Mouse (Mus musculus) thymus, postnatal 0 days (tissue): ENCODE measurements around the gene Tbxa2r. TPM values are rescaled to one million over a fixed set of nuclear protein-coding genes. Genes with fewer than 3 reads are reported as not detected.
A peak's percentile ranks its signal among the peaks of the same experiment; 100 is the strongest.

Experiments used
- DNase-seq: peaks from one replicate; pipeline ENCODE4 v3.0.0-alpha.2; 2015; ENCODE audit warnings: low spot score
- polyA plus RNA-seq: library from polyadenylated mRNA; unstranded; fragments of >200 nt; fragmentation: Nextera tagmentation; extraction: Ambion mirVana; gene quantifications from 2 replicates; pipeline ENCODE4 v1.2.1, GENCODE M21; 2015

The Tbxa2r gene
- polyA plus RNA-seq, 1 experiment from 2014 or later, result 103 TPM

DNA sequence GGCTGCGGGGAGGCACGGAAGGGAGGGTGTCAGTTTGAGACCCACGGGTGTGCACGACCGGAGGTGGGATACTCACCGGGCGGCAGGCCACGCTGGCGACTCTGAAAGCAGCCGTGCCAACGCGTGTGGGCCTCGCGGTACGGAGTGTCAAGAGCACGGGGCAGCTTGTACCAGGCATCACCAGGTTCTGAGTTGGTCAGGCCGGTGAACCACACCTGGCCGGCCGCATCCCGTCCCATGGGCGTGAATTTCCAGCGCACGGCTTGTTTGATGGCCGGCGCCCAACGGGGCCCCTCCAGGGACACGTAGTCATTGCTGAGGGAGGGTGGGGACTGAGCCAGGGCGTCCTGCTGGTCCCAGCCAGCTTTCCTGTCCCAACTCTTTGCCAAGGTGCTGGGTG, 36.1 kb downstream of the Tbxa2r start:
- no peak for DNase-seq

DNA sequence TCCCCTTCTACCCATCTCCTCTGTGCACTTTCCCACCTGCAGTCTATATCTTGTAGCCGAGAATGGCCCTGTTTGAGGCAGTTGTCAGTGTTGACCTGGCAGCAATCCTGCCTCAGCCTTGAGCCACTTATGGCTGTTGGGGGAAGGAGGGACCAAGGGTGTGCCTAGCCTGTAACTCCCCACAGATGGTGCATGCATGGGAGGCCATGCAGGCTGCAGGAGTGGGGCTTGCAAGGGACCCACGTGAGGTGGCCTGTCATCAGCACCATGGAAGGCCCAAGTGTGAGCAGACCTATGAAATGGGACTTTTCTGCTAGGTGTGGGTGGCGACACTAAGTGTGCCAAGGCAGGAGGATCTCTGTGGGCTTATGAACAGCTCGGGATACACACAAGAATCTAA, 36.5 kb downstream of the Tbxa2r start:
- no peak for DNase-seq

DNA sequence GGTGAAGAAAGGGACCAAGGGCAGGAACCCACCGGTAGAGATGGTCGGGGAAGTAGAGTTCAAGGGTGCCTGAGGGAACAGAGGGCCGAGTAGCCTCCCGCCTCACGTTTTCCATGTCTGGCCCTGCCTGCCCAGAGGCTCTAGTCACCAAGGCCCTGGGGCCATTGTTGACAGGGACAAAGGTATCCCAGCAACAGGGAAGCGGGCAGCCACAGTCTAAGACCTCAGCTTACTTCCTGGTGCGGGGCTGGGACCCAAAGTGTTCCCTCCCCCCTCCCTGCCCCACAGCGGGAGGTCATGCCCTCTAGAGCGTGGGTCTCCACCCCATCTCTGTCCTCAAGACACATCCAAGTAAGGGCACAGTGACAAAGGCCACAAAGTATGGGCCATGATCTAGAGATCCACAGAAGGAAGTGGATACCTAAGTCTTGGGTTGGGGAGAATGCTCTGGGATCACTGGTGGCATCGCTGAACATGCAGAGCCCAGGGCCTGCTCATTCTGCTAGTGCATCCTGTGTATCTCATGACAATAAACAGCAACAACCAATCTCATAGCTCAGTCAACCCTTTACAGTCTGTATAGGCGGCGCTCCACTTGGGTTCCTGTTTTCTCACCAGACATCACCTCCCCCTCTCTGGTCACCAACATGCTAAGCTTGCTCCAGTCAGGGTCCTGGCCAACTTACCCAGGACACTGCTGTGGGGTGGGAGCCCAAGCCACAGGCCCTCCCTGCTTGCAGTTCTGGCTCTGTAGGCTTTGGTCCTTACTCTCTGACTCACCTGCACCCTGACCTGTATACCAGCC, 37.3 kb downstream of the Tbxa2r start, which contains the start of gene 4930404N11Rik:
4930404N11Rik (minus strand) TSS at position 145 of the 805 bp plus-strand sequence.
- no peak for DNase-seq

DNA sequence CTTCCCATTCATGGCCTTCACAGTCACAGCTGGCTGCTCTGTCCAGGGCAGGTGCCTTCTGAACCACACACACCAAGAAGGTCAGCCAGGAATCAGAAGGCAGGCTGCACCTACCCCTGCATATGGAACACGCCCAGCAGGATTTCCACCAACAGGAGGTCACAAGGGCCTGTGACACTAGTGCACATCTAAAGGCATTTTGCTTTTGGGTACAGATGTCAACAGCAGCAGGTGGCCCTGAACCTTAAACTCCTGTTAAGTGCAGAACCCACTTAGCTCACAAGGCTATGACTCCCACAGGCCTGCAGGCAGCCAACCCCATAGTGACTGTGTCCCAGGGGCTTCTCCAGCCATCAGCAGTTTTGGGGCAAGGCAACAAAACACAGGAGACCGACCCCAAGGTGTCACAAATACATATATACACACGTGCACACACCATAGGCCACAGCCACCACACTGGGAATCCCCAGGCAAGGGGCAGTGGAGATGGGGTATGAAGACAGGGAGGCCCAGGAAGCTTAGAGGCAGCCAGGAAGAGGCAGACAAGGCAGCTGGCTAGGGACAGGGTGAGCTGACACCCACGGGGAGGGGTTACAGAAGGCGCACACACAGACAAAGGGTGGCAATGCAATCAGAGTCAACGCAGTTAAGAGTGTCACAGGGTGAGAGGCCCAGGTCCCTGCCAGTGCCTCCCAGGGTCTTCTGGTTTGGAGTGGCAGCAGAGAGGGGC, 38.1 kb downstream of the Tbxa2r start:
- DNase-seq, result no peak

DNA sequence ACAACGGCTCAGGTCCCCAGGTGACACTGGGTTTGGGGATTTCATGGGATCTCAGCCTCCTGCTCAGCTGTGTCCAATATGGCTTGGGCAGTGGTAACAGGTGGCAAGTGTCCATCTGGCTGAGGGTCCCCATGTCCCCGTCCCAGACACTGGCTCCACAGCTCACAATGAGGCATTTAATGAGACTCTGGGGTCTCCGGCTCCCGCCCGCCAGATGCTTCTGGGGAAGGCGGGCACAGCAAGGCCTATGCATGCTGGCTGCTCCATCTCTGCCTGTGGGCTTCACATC, 38.6 kb downstream of the Tbxa2r start:
- DNase-seq, result no peak

DNA sequence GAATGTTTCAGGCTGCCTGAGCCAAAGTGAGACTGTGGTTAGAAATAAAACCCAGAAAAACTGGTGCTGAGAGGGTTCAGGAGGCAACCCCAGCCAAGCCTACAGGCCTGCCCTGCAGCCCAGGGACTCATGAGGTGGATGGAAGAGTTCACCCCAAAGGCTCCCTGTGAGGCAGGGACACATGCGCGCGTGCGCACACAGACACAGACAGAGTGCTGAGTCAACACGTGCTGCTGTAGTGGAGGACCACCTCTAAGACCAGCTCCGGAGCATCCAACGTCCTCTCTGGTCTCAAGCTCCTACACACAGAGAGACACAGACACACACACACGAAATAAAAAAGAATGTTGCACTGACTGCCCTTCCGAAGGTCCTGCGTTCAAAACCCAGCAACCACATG, 46.8 kb downstream of the Tbxa2r start:
- DNase-seq, result no peak

DNA sequence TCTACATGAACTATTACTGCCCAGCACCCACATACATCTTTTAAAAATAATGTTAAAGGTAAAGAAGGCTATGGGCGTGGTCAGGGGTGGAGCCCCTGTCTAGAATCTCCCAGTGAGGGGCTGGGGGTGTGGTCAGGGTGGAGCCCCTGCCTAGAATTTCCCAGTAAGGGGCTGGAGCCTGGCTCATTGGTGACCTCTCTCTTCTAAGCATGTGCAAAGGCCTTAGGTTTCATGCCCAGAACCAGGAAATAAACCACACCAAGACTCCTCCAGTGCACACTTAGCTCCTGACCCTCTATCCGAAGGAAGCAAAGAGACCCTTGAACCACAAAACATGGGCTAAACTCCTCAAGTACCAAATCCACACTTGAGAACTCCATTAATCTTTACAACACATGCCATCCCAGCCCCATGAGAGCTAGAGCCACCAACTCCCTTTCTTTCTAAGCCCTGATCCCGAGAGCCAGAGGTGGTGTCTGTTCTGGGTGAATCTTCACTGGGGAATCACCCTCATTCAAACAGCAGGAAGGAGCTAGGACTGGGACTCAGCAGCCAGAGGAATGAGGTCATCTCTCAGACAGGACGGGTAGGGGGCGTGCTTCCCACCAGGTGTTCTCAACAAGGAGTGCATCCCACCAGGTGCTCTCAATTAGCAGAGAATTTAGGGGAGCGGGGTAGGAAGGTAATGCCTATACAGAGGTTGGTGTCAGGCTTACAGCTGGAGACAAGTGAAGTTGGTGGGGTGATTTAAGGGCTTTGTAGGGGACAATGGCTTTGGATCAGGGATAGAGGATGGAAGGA, 48.2 kb downstream of the Tbxa2r start:
- DNase-seq, result no peak

DNA sequence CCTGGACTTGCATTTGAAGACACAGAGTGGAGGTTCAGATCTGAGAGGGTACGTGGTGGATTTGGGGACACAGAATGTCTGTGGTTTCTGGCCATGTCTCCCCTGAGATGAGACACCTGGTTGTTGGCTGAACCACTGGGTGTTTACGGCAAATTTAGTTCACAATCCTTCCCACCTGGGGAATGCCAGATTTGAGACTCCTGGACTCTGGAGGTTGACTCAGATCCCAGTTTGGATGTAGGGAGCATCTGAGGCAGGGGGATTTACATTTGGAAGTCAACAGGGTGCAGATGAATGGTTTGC, 48.8 kb downstream of the Tbxa2r start:
- DNase-seq, result no peak

DNA sequence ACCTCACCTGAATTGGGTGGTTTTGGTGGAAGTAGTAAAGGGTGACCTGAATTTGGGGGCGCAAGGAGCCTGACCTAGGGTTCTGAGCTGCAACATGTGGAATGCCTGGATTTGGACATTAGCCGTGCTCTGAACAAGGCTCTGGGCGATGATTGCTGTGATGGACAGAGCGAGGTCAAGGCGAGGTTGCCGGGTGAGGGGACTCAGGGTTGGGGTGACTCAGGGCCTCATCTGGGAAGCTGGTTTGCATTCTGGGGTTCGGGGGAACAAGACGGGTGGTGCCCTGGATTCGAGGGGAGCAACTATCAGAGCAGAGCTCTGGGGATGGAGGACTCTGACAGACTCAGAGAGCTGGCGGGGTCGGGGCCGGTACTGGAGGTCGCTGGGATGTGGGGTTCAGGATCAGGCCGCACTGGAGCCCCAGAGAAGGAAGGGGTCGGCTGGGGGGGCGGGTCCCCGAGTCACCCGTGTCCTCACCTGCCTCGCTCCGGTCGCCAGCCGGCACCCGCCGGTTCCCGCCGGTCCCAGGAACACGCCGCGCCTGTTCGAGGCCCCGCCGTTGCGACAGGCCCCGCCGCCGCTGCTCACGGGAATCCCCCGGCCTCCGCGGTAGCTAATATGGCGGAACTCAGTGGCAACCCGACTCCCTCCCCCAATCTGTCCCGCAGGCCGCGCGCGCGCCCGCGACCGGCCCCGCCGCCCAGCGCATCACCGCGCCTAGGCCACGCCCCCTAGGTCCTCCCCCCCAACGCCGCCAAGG, 49.4 kb downstream of the Tbxa2r start, which contains the start of gene Fzr1:
Fzr1 (minus strand) TSS at position 724 of the 760 bp plus-strand sequence.
- no peak for DNase-seq

DNA sequence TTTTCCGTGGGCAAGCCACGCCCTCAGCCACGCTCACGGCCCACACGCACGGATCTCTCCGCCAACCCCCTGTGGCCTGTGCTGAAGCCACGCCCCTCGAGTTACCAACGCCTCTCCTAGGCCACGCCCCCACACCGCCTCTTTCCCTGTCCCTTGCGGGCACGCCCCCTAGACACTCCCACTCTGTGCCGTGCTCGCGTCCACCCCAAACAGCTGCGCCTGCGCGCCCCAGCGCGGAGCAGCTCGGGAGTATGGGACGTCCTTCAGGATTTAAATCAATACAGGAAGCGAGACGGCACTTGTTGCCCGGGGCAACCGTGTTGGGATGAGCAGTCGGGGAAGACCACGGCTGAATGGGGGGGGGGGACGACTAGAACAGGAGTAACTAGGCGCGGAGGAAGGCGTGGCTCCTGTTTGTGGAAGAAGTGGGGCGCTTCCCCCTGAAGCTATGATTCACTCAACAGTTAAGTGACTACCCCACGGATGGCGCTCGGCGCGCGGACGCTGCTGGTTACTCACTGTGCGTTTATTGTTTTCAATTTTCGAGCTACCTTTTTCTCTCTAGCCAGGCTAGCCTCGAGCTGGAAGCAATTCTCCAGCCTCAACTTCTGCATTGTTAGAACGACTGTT, 50.1 kb downstream of the Tbxa2r start:
- peak; percentile 100 for DNase-seq

DNA sequence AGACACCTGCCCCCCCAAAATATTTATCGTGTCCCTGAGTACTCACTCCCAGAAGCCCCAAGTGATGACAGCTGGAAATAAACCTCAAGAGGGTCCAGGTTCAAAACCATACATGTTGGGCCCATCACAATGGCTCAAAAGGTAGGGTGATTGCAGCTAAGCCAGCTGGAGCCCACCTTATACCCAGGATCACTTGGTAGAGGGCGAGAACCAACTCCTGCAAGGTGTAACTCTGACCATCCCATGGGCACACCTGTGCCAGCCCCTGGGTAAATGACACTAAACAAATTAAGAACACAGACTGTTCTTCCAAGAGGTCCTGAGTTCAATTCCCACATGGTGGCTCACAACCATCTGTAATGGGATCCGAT, 50.6 kb downstream of the Tbxa2r start:
- DNase-seq, result no peak

DNA sequence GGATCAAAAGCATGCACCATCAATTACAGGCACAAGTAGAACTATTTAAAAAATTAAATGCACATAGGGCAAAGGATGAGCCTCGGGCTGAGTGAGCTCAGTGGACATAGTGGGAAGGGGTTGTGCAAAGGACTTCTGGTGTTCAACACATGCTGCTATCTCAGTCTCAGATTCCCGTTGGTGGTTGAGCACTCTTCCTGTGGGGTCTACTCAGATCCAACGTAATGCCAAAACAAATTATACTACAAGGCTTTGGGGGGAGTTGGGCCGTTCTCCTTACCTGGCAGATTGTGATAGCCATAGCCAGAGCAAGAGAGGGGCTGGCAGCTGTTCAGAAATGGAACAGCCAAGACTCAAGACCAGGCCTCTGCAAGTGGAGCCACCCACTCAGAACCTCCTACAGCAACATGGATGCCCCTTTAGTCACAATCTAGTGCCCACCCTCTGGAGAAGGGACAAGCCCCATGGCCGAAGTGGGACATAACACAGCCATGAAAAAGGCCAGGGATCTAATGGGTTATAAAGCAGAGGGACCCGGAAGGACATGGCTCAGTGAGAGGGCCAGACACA, 51.4 kb downstream of the Tbxa2r start:
- no peak for DNase-seq

DNA sequence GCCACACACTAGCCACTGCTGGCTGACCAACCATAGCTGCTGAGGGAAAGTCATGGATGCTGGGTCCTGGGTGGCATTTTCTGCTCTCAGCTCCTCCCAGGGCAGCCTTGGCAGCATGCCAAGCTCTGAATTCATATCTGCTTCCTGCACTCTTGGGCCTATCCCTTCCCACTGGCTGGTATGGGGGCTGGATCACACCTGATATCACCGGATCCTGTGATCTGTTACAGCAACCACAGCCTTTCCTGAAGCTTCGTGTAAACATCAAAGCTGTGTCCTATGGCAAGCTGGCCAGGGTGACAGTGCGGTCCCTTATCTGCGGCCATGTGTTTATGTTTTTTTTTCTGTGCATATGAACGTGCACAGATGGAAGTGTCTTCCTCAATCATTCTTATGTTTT, 53.5 kb downstream of the Tbxa2r start:
- DNase-seq, result no peak

DNA sequence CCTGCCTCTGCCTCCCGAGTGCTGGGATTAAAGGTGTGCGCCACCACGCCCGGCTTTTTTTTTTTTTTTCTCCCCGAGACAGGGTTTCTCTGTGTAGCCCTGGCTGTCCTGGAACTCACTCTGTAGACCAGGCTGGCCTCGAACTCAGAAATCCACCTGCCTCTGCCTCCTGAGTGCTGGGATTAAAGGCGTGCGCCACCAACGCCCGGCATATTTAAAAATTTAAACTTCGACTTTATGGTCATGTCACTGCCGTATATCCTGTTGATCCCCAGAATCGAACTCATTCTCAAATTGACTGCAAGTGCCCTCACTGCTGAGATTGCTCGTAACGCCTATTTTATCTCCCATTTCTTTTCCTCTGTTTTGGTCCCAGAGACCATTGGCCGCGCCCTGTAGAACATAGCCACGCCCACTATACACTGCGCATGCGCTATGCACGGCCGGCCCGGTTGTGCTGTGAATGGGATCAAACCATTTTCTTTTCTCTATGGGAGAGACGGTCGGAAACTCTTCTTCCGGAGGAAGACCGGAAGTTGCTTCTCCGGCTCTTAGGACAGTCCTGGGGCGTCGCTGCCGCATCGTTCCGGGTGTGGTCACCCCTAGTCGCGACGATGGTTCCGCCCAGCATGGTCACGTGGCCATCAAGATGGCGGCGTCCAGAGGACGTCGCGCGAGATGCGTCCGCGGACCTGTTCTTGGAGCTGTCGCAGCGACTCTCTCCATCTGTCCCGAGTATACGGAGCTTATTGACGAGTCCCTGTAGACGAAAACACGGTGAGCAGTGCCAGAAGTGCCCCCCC, 55.5 kb downstream of the Tbxa2r start, which contains the start of the genes Dohh and Gm48551:
Dohh (plus strand) TSS at position 627 of the 803 bp plus-strand sequence.
Gm48551 (plus strand) TSS at position 665 of the 803 bp plus-strand sequence.
- peak; percentile 96 for DNase-seq

DNA sequence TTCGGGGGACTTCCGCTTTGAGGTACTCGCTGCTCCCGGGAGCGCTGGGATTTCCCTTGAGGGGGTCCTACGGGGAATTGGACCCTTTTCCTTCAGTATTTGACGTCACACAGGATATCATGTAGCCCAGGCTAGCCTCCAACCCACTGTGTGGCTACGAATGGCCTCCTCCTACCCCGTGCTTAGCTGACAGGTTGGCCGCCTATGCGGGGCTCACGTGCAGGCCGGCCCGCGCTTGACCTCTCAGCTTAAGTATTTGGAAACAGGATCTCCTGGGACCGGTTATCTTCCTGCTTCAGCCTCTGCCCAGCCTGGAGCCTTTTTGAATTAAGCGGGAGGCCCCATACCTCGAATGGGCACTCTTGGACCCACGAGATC, 56.1 kb downstream of the Tbxa2r start:
- no peak for DNase-seq
